Mouse (Mus musculus): Measurements from ENCODE around the gene Pbx2. TPM values are rescaled to one million over a fixed set of nuclear protein-coding genes. Genes with fewer than 3 reads are reported as not detected.

Gene Pbx2
- total RNA-seq, 2 experiments from 2014 or later: 12.1 to 13.9 TPM

- DNase-seq: peak; percentile 75 to 79
- intact Hi-C loops (cut with DNase I): no loop called here
Measured at GRCm38 (mm10) chr17:34627093-34627942, 36.3 kb downstream of the Pbx2 start.

GRCm38 (mm10) chr17:34627943-34628643 is 37.0 kb downstream of the Pbx2 start, which contains the start of gene Ppt2:
Gene Ppt2, minus strand, starts transcription at chr17:34628510.
- DNase-seq: peak; percentile 32 to 55
- intact Hi-C loops (cut with DNase I): no loop called here

- intact Hi-C loops (cut with DNase I): no loop called here
- DNase-seq: no peak
Measured at GRCm38 (mm10) chr17:34628644-34628967, 37.5 kb downstream of the Pbx2 start.

- DNase-seq: no peak
- intact Hi-C loops (cut with DNase I): no loop called here
Measured at GRCm38 (mm10) chr17:34629221-34629751, 38.2 kb downstream of the Pbx2 start, which contains the start of gene Prrt1. Gene Prrt1, plus strand, starts transcription at chr17:34629533.

- DNase-seq: no peak
- intact Hi-C loops (cut with DNase I): no loop called here
Measured at GRCm38 (mm10) chr17:34629796-34630603, 38.9 kb downstream of the Pbx2 start.

- intact Hi-C loops (cut with DNase I): no loop called here
Measured at GRCm38 (mm10) chr17:34630761-34631301, 39.8 kb downstream of the Pbx2 start.

GRCm38 (mm10) chr17:34631647-34632046 is 40.6 kb downstream of the Pbx2 start:
- intact Hi-C loops (cut with DNase I): no loop called here
- no peak for DNase-seq

More at GRCm38 (mm10) chr17:34630761-34631301, 39.8 kb downstream of the Pbx2 start:
- no peak for DNase-seq

GRCm38 (mm10) chr17:34632261-34632691 is 41.2 kb downstream of the Pbx2 start:
- peak; percentile 66 to 77 for DNase-seq
- intact Hi-C loops (cut with DNase I): no loop called here

GRCm38 (mm10) chr17:34635671-34636070 is 44.6 kb downstream of the Pbx2 start:
- no peak for DNase-seq
- intact Hi-C loops (cut with DNase I): no loop called here

- intact Hi-C loops (cut with DNase I): no loop called here
- no peak for DNase-seq
Measured at GRCm38 (mm10) chr17:34637459-34637858, 46.4 kb downstream of the Pbx2 start.

- intact Hi-C loops (cut with DNase I): loop anchor here (10.0 kb wide), 1 partner anchor 195 kb away; the partner anchor contains the start of genes Dxo and Stk19
- no peak for DNase-seq
Measured at GRCm38 (mm10) chr17:34639461-34640255, 48.6 kb downstream of the Pbx2 start.

- no peak for DNase-seq
- intact Hi-C loops (cut with DNase I): loop anchor here (10.0 kb wide), 1 partner anchor 194 kb away; the partner anchor contains the start of genes Dxo and Stk19
Measured at GRCm38 (mm10) chr17:34640778-34641601, 49.9 kb downstream of the Pbx2 start.

- DNase-seq: no peak
- intact Hi-C loops (cut with DNase I): loop anchor here (10.0 kb wide), 1 partner anchor 193 kb away; the partner anchor contains the start of genes Dxo and Stk19
Measured at GRCm38 (mm10) chr17:34641945-34642344, 50.9 kb downstream of the Pbx2 start.

- no peak for DNase-seq
- intact Hi-C loops (cut with DNase I): loop anchor here (10.0 kb wide), 1 partner anchor 191 kb away; the partner anchor contains the start of genes Dxo and Stk19
Measured at GRCm38 (mm10) chr17:34643379-34643778, 52.3 kb downstream of the Pbx2 start.

GRCm38 (mm10) chr17:34643944-34644343 is 52.9 kb downstream of the Pbx2 start:
- DNase-seq: no peak
- intact Hi-C loops (cut with DNase I): loop anchor here (10.0 kb wide), 1 partner anchor 191 kb away; the partner anchor contains the start of genes Dxo and Stk19

GRCm38 (mm10) chr17:34644608-34645007 is 53.5 kb downstream of the Pbx2 start, which contains the start of gene Fkbpl:
Gene Fkbpl, plus strand, starts transcription at chr17:34644764.
- intact Hi-C loops (cut with DNase I): loop anchor here (10.0 kb wide), 1 partner anchor 190 kb away; the partner anchor contains the start of genes Dxo and Stk19
- DNase-seq: peak; percentile 94 to 95

- no peak for DNase-seq
- intact Hi-C loops (cut with DNase I): loop anchor here (10.0 kb wide), 1 partner anchor 189 kb away; the partner anchor contains the start of genes Dxo and Stk19
Measured at GRCm38 (mm10) chr17:34645256-34645829, 54.3 kb downstream of the Pbx2 start.

Data from gastrocnemius, postnatal 36 days (tissue).